Mouse (Mus musculus): ENCODE data around the gene 4930558K02Rik. TPM values are rescaled to one million over a fixed set of nuclear protein-coding genes. Genes with fewer than 3 reads are reported as not detected.

Gene 4930558K02Rik
- polyA plus RNA-seq, 1 experiment: not detected

DNA sequence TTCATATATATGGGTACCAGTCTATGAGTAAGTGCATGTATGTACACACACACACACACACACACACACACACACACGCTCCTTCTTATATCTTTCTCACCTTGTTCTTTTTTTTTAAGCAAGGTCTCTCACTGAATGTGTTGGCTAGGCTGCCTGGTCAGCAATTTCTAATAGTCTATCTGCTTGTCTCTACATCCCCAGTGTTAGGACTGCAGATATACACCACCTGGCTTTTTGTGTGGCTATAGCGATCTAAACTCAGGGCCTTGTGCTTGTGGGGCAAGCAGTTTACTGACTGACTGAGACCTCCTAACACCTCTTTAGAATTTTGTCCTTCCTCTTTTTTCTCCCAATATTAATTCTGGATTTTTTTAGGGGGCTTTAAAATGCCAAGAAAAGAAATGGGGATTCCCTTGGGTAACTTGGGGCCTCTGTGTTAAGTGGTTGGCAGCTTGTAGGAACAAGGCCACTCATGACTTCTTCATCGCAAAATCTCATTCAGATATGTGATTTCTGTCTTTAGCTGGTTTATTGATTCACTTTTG lies 61.4 kb downstream of the 4930558K02Rik start:
- Histone ChIP-seq H3K4me3 (no peak overlapping the region), H3K27me3 (ENCODE audit: control insufficient read depth, insufficient read depth, insufficient read length) (peaks cover 10% of the 10 kb centered on the region), H3K36me3 (ENCODE audit: control insufficient read depth, insufficient read depth) (no peaks in the 10 kb centered on the region), H3K79me2 (ENCODE audit: control insufficient read depth, insufficient read depth) (no peaks in the 10 kb centered on the region), H3ac (ENCODE audit: control insufficient read depth, insufficient read length) (no peak overlapping the region), H3K4me2 (ENCODE audit: low read depth) (no peak overlapping the region)
- TF ChIP-seq MAX (IDR thresholded peaks at IDR 0.05; ENCODE audit: low read depth) (no peak), POLR2A (IDR thresholded peaks at IDR 0.05; ENCODE audit: insufficient read length, low read depth) (no peak), POLR2AphosphoS2 (IDR thresholded peaks at IDR 0.05; ENCODE audit: insufficient read length, low read depth) (no peak), MYOD1 (IDR thresholded peaks at IDR 0.05; ENCODE audit: control insufficient read depth in 1 of 3, insufficient read length in 2 of 3, low read depth in 2 of 3) (no peak), SRF (IDR thresholded peaks at IDR 0.05; ENCODE audit: control insufficient read depth, insufficient read length, low read depth) (no peak), TCF12 (IDR thresholded peaks at IDR 0.05; ENCODE audit: insufficient read depth, poor library complexity, severe bottlenecking) (no peak), CEBPB (IDR thresholded peaks at IDR 0.05; ENCODE audit: insufficient read depth, poor library complexity, severe bottlenecking) (no peak), USF1 (IDR thresholded peaks at IDR 0.05; ENCODE audit: low read depth) (no peak), TCF3 (IDR thresholded peaks at IDR 0.05; ENCODE audit: insufficient read length, low read depth) (no peak), REST (IDR thresholded peaks at IDR 0.05; ENCODE audit: insufficient read depth, insufficient read length) (no peak), MYOG (IDR thresholded peaks at IDR 0.05; ENCODE audit: control insufficient read depth in 1 of 3, insufficient read depth in 1 of 3, insufficient read length in 2 of 3, low read depth in 2 of 3) (no peak), E2F4 (IDR thresholded peaks at IDR 0.05; ENCODE audit: insufficient read depth) (no peak)

DNA sequence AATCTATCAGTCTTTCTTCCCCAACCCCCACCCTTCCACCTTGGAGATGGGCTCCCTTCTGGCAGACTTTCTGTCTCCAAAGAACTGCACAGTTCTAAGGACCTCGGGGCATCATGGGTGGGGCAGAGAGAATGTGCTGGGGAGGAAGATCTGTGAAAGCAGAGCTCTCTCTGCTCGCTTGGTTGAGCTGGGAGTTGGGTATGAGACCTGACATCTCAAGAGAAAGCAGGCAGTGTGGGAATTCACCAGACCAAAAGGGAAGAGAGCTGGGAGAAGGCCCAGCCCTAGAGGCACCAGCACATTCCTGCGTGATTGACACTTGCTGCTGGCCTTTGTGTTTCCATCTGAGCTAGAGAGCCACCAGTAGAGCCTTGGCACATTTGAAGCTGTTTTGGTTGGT lies 63.4 kb downstream of the 4930558K02Rik start:
- Histone ChIP-seq H3ac (ENCODE audit: control insufficient read depth, insufficient read length) (no peak overlapping the region), H3K4me2 (ENCODE audit: low read depth) (no peak overlapping the region), H3K36me3 (ENCODE audit: control insufficient read depth, insufficient read depth) (no peaks in the 10 kb centered on the region), H3K27me3 (ENCODE audit: control insufficient read depth, insufficient read depth, insufficient read length) (peaks cover 5% of the 10 kb centered on the region), H3K4me3 (no peak overlapping the region), H3K79me2 (ENCODE audit: control insufficient read depth, insufficient read depth) (no peaks in the 10 kb centered on the region)
- TF ChIP-seq SRF (IDR thresholded peaks at IDR 0.05; ENCODE audit: control insufficient read depth, insufficient read length, low read depth) (no peak), MYOG (IDR thresholded peaks at IDR 0.05; ENCODE audit: control insufficient read depth in 1 of 3, insufficient read depth in 1 of 3, insufficient read length in 2 of 3, low read depth in 2 of 3) (no peak), MYOD1 (IDR thresholded peaks at IDR 0.05; ENCODE audit: control insufficient read depth in 1 of 3, insufficient read length in 2 of 3, low read depth in 2 of 3) (no peak), TCF3 (IDR thresholded peaks at IDR 0.05; ENCODE audit: insufficient read length, low read depth) (no peak), CEBPB (IDR thresholded peaks at IDR 0.05; ENCODE audit: insufficient read depth, poor library complexity, severe bottlenecking) (no peak), POLR2A (IDR thresholded peaks at IDR 0.05; ENCODE audit: insufficient read length, low read depth) (no peak), REST (IDR thresholded peaks at IDR 0.05; ENCODE audit: insufficient read depth, insufficient read length) (no peak), USF1 (IDR thresholded peaks at IDR 0.05; ENCODE audit: low read depth) (no peak), TCF12 (IDR thresholded peaks at IDR 0.05; ENCODE audit: insufficient read depth, poor library complexity, severe bottlenecking) (no peak), E2F4 (IDR thresholded peaks at IDR 0.05; ENCODE audit: insufficient read depth) (no peak), MAX (IDR thresholded peaks at IDR 0.05; ENCODE audit: low read depth) (no peak), POLR2AphosphoS2 (IDR thresholded peaks at IDR 0.05; ENCODE audit: insufficient read length, low read depth) (no peak)

DNA sequence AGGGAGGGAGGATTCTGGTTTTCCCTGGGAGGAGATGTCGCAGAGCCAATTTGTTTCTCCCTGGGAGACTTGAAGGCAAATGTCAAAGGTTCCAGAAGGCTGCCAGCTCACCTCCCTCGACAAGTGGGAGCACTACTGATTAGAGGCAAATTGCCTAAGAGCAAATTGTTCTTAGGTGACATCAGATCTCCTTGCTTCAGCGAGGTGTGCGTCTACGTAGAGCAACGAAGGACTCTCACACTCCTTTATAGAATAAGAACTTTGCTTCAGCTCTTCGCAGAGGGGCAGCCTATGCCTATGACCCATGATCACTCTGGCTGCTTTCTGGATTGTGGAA lies 65.8 kb downstream of the 4930558K02Rik start:
- Histone ChIP-seq H3K79me2 (ENCODE audit: control insufficient read depth, insufficient read depth) (no peaks in the 10 kb centered on the region), H3K4me2 (ENCODE audit: low read depth) (no peak overlapping the region), H3K27me3 (ENCODE audit: control insufficient read depth, insufficient read depth, insufficient read length) (peaks cover 5% of the 10 kb centered on the region), H3K4me3 (no peak overlapping the region), H3K36me3 (ENCODE audit: control insufficient read depth, insufficient read depth) (no peaks in the 10 kb centered on the region), H3ac (ENCODE audit: control insufficient read depth, insufficient read length) (no peak overlapping the region)
- no peak for TF ChIP-seq MYOD1 (IDR thresholded peaks at IDR 0.05; ENCODE audit: control insufficient read depth in 1 of 3, insufficient read length in 2 of 3, low read depth in 2 of 3)
- no peak for TF ChIP-seq POLR2A (IDR thresholded peaks at IDR 0.05; ENCODE audit: insufficient read length, low read depth)
- no peak for TF ChIP-seq USF1 (IDR thresholded peaks at IDR 0.05; ENCODE audit: low read depth)

DNA sequence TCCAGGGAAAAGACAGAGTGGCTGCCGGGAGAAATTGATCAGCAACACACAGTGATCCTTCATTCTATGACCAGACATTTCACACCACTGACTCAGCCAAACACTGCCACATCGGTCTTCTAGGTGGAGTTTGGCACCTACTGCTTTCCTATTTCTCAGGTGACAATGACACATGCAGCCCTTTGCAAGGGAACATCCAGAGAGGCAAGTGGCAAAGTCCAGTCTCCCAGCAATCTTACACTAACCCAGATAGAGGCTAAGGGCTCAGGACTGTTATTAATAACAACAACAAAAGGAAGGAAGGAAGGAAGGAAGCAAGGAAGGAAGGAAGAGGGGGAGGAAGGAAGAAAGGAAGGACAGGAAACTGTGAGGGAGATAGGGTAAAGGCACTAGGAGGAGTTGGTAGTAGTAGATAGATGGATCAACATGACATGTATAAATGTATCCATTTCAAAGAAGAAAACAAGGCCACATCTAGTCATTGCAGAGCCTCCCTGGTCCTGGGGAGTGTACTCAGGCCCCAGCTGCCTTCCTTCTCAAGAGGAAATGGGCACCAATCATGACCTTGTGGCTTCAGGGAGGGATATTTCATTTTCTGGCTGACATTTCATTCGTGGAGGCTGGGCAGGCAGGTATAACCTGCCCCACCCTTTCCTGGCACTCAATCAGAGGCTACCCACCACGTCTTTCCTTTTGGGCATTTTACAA lies 66.3 kb downstream of the 4930558K02Rik start:
- H3K36me3 ChIP-seq (ENCODE audit: control insufficient read depth, insufficient read depth): no peaks in the 10 kb centered on the region
- no peak for TF ChIP-seq TCF3 (IDR thresholded peaks at IDR 0.05; ENCODE audit: insufficient read length, low read depth)
- TF ChIP-seq E2F4 (IDR thresholded peaks at IDR 0.05; ENCODE audit: insufficient read depth): no peak
- TF ChIP-seq USF1 (IDR thresholded peaks at IDR 0.05; ENCODE audit: low read depth): no peak
- TF ChIP-seq POLR2AphosphoS2 (IDR thresholded peaks at IDR 0.05; ENCODE audit: insufficient read length, low read depth): no peak
- no peaks in the 10 kb centered on the region for H3K79me2 ChIP-seq (ENCODE audit: control insufficient read depth, insufficient read depth)
- peaks cover 5% of the 10 kb centered on the region for H3K27me3 ChIP-seq (ENCODE audit: control insufficient read depth, insufficient read depth, insufficient read length)
- H3ac ChIP-seq (ENCODE audit: control insufficient read depth, insufficient read length): no peak overlapping the region
- no peak overlapping the region for H3K4me2 ChIP-seq (ENCODE audit: low read depth)
- H3K4me3 ChIP-seq: no peak overlapping the region

DNA sequence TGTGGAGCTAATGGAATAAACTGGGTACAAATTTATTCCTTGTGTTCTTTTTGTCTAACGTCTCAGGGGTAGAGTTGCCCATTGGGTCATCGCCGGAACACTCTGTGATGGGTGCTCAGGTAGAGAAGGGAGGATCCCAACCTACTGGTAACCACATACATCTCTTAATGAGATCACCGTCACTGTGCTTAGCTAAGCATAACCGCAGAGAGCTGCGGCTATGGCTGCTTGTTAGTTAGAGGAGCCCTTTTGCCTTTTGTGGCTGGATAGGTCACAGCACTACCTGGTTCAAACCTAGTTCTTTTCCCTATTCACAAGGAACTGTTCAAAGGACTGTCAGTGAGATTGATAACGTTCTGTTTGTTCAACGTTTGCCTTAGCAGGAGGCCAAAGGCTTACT lies 70.4 kb downstream of the 4930558K02Rik start:
- Histone ChIP-seq H3K4me2 (ENCODE audit: low read depth) (no peak overlapping the region), H3ac (ENCODE audit: control insufficient read depth, insufficient read length) (no peak overlapping the region), H3K36me3 (ENCODE audit: control insufficient read depth, insufficient read depth) (no peaks in the 10 kb centered on the region), H3K4me3 (no peak overlapping the region), H3K27me3 (ENCODE audit: control insufficient read depth, insufficient read depth, insufficient read length) (no peaks in the 10 kb centered on the region), H3K79me2 (ENCODE audit: control insufficient read depth, insufficient read depth) (no peaks in the 10 kb centered on the region)
- TF ChIP-seq SRF (IDR thresholded peaks at IDR 0.05; ENCODE audit: control insufficient read depth, insufficient read length, low read depth) (no peak), E2F4 (IDR thresholded peaks at IDR 0.05; ENCODE audit: insufficient read depth) (no peak), POLR2AphosphoS2 (IDR thresholded peaks at IDR 0.05; ENCODE audit: insufficient read length, low read depth) (no peak), MAX (IDR thresholded peaks at IDR 0.05; ENCODE audit: low read depth) (no peak)
